Mouse (Mus musculus) heart, postnatal 14 days (tissue): ENCODE results near the gene Draxin. TPM values are rescaled to one million over a fixed set of nuclear protein-coding genes. Genes with fewer than 3 reads are reported as not detected.

Source experiments
- DNase-seq, 2 experiments: peaks; one replicate each; pipeline ENCODE4 v3.0.0; 2021 to 2022
- intact Hi-C: fragments of 180-260 bp; cut with DNase I; formaldehyde crosslinking; loops from one replicate; pipeline ENCODE4 v1.15.1; 2025
- total RNA-seq, 2 experiments: library from RNA; stranded (reverse); gene quantifications; 2 replicates each; pipeline ENCODE4 v1.2.3; 2021

Gene Draxin
- total RNA-seq, 2 experiments from 2014 or later = 0.05 to 0.07 TPM

- DNase-seq = no peak
- intact Hi-C loops = no loop called here
Measured at GRCm38 (mm10) chr4:148154006-148154405, 23.5 kb upstream of the Draxin start.

- intact Hi-C loops = loop anchor here (2.0 kb wide), 2 partner anchors 14 to 38 kb away; no protein-coding TSS in a partner anchor
Measured at GRCm38 (mm10) chr4:148152547-148152946, 22.0 kb upstream of the Draxin start.

GRCm38 (mm10) chr4:148151267-148152168 lies 21.0 kb upstream of the Draxin start, which contains the start of gene Fbxo6:
Gene Fbxo6 (minus strand): TSS chr4:148152140.
- peak; percentile 91 for DNase-seq
- intact Hi-C loops = loop anchor here (2.0 kb wide), 2 partner anchors 13 to 37 kb away; no protein-coding TSS in a partner anchor

More at GRCm38 (mm10) chr4:148152547-148152946, 22.0 kb upstream of the Draxin start:
- DNase-seq = no peak

GRCm38 (mm10) chr4:148150953-148151266 lies 20.4 kb upstream of the Draxin start:
- intact Hi-C loops = no loop called here
- no peak for DNase-seq

GRCm38 (mm10) chr4:148150242-148150641 lies 19.7 kb upstream of the Draxin start:
- DNase-seq = no peak
- intact Hi-C loops = no loop called here

GRCm38 (mm10) chr4:148149540-148149939 lies 19.0 kb upstream of the Draxin start:
- intact Hi-C loops = no loop called here
- no peak for DNase-seq

- intact Hi-C loops = no loop called here
- DNase-seq = no peak
Measured at GRCm38 (mm10) chr4:148147714-148148113, 17.2 kb upstream of the Draxin start.

- intact Hi-C loops = no loop called here
- no peak for DNase-seq
Measured at GRCm38 (mm10) chr4:148143721-148144120, 13.2 kb upstream of the Draxin start.

- intact Hi-C loops = no loop called here
Measured at GRCm38 (mm10) chr4:148140098-148141011, 9.9 kb upstream of the Draxin start.

GRCm38 (mm10) chr4:148139767-148140097 lies 9.2 kb upstream of the Draxin start:
- DNase-seq = peak in 1 of 2 experiments; percentile 25
- intact Hi-C loops = loop anchor here (2.0 kb wide), 1 partner anchor 13 kb away; the partner anchor contains the start of gene Fbxo6

More at GRCm38 (mm10) chr4:148140098-148141011, 9.9 kb upstream of the Draxin start:
- DNase-seq = peak; percentile 90 to 93

- intact Hi-C loops = no loop called here
Measured at GRCm38 (mm10) chr4:148137503-148137902, 7.0 kb upstream of the Draxin start.

GRCm38 (mm10) chr4:148134988-148135387 lies 4.5 kb upstream of the Draxin start:
- intact Hi-C loops = no loop called here
- DNase-seq = no peak

More at GRCm38 (mm10) chr4:148137503-148137902, 7.0 kb upstream of the Draxin start:
- DNase-seq = no peak

GRCm38 (mm10) chr4:148131497-148132081 lies 1.1 kb upstream of the Draxin start:
- DNase-seq = no peak
- intact Hi-C loops = no loop called here

- no peak for DNase-seq
- intact Hi-C loops = no loop called here
Measured at GRCm38 (mm10) chr4:148130133-148130532, 365 bp downstream of the Draxin start, which contains the start of gene Mad2l2. Gene Mad2l2 (plus strand): TSS chr4:148130384.

- intact Hi-C loops = no loop called here
- no peak for DNase-seq
Measured at GRCm38 (mm10) chr4:148128672-148129071, 1.8 kb downstream of the Draxin start.

- intact Hi-C loops = no loop called here
- no peak for DNase-seq
Measured at GRCm38 (mm10) chr4:148128241-148128640, 2.3 kb downstream of the Draxin start.

GRCm38 (mm10) chr4:148122694-148123066 lies 7.8 kb downstream of the Draxin start:
- no peak for DNase-seq
- intact Hi-C loops = no loop called here

- DNase-seq = no peak
- intact Hi-C loops = no loop called here
Measured at GRCm38 (mm10) chr4:148121982-148122693, 8.4 kb downstream of the Draxin start.

- DNase-seq = no peak
- intact Hi-C loops = no loop called here
Measured at GRCm38 (mm10) chr4:148121362-148121761, 9.1 kb downstream of the Draxin start.

GRCm38 (mm10) chr4:148120555-148120954 lies 9.9 kb downstream of the Draxin start:
- intact Hi-C loops = no loop called here
- no peak for DNase-seq
